In the genomic region with DNA sequence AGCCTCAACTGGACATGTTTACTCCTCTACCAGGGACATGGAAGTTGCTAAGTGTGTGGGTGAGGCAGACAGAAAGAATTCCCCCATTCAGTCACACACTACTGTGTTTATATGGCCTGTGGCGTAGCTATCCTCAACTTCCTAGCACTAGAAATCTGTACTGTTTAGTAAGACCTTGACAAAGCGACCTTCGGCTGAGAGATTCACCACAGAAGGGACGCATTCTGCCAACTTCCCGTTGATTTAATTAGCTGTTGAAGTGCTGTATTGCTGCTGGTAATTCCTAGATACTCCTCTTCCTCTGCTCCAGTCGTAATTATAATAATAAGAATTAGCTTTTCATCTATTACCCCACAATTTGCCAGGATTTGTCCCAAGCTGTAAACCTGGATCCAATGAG, we compare ENCODE assay signal across 9 mouse cellular contexts. TPM values are rescaled to one million over a fixed set of nuclear protein-coding genes. Genes with fewer than 3 reads are reported as not detected.
DNase-seq lines count a peak whose midpoint lies in the region; ATAC-seq and TF ChIP-seq lines count a peak whose summit lies in the region.
"Had no signal": no experiment of that assay in that cellular context is flagged by ENCODE, and none has a peak within 500 bp of the region (broad histone marks: within the 10 kb centered on the region; RNA-seq: fewer than 3 reads in every experiment).

No protein-coding gene starts in this region.

- H3K9ac ChIP-seq in heart, embryonic 11.5 days (ENCODE audit: low read depth, low read length): peak overlapping the region; percentile 90
- peak overlapping the region; percentile 83 for H3K9ac ChIP-seq in MEL (ENCODE audit: control insufficient read depth, low read depth, low read length, poor library complexity, severe bottlenecking)
- peak overlapping the region; percentile 67 for H3K9ac ChIP-seq in hindbrain, embryonic 11.5 days (ENCODE audit: low read depth, low read length)

- peaks cover 76% of the 10 kb centered on the region for H3K4me1 ChIP-seq in heart, embryonic 11.5 days (ENCODE audit: control insufficient read depth, insufficient read depth, low read length)
- H3K4me1 ChIP-seq in MEL (ENCODE audit: control insufficient read depth in 1 of 2, insufficient read depth in 2 of 2, low read length in 2 of 2): peaks cover 28 to 49% of the 10 kb centered on the region in 2 experiments
- H3K4me1 ChIP-seq in hindbrain, embryonic 11.5 days (replicated peaks; ENCODE audit: control insufficient read depth, insufficient read depth, low read length): peaks cover 49% of the 10 kb centered on the region

- no peak for TF ChIP-seq EP300 in MEL (IDR thresholded peaks at IDR 0.05; ENCODE audit: low read depth in 1 of 2, low read length in 2 of 2)

- 0 out of 2 replicates have a peak, but pooled peaks cover 5% of the 10 kb centered on the region for H3K36me3 ChIP-seq in heart, embryonic 11.5 days (ENCODE audit: control insufficient read depth, insufficient read depth, low read length)
- H3K36me3 ChIP-seq in MEL (ENCODE audit: control insufficient read depth in 1 of 2, insufficient read depth in 2 of 2, low read length in 2 of 2): peaks cover 0 to 39% of the 10 kb centered on the region in 2 experiments; a peak in 2 of 4 replicates
- no peaks in the 10 kb centered on the region; the same call in 1 of the 2 replicates for H3K36me3 ChIP-seq in hindbrain, embryonic 11.5 days (ENCODE audit: control insufficient read depth, insufficient read depth, low read length)

- WGBS in heart, embryonic 11.5 days (ENCODE audit: insufficient replicate concordance): 38% methylated on average over 6 of the region's 6 CpGs
- WGBS in hindbrain, embryonic 11.5 days: 48% methylated on average over 6 of the region's 6 CpGs

- no peak for TF ChIP-seq RAD21 in MEL (IDR thresholded peaks at IDR 0.05; ENCODE audit: low read depth, low read length)

- H3K4me2 ChIP-seq in heart, embryonic 11.5 days: peak overlapping the region; percentile 97
- peak overlapping the region; percentile 72 for H3K4me2 ChIP-seq in hindbrain, embryonic 11.5 days (replicated peaks; ENCODE audit: low read depth, low read length)

- no peak for ATAC-seq in heart, embryonic 11.5 days (replicated peaks; ENCODE audit: insufficient number of reproducible peaks, low FRiP score, low TSS enrichment)
- ATAC-seq in hindbrain, embryonic 11.5 days (ENCODE audit: low FRiP score): no peak
- ATAC-seq in erythroid progenitor cell, adult 5-6 weeks (replicated peaks; ENCODE audit: low FRiP score, poor library complexity, severe bottlenecking): no peak

- H3K79me2 ChIP-seq in MEL (ENCODE audit: control insufficient read depth, insufficient read depth, low read length, poor library complexity): peaks cover 91% of the 10 kb centered on the region

- DNase-seq in heart, adult 9 months (ENCODE audit: low spot score in 2 of 2): no peak
- DNase-seq in MEL (ENCODE audit: low read depth, low spot score): peak; percentile 56
- DNase-seq in hindbrain, embryonic 11.5 days (ENCODE audit: low spot score): peak; percentile 31
- DNase-seq in lung, postnatal 10 days: peak; percentile 39
- no peak for DNase-seq in urinary bladder, adult 2 months (ENCODE audit: low spot score)
- no peak for DNase-seq in layer of hippocampus, postnatal 10 days (ENCODE audit: low spot score in 2 of 2)
- DNase-seq: cerebellum, adult 11 months had no signal

- TF ChIP-seq POLR2A in MEL (IDR thresholded peaks at IDR 0.05; ENCODE audit: control insufficient read depth in 1 of 2, insufficient read depth in 1 of 2, low read depth in 1 of 2, low read length in 2 of 2, poor library complexity in 1 of 2): no peak

- no peaks in the 10 kb centered on the region for H3K27me3 ChIP-seq in heart, embryonic 11.5 days (ENCODE audit: control insufficient read depth, insufficient read depth, low read length)
- no peaks in the 10 kb centered on the region for H3K27me3 ChIP-seq in MEL (ENCODE audit: control insufficient read depth in 1 of 2, insufficient read depth in 2 of 2, low read length in 2 of 2)
- no peaks in the 10 kb centered on the region for H3K27me3 ChIP-seq in hindbrain, embryonic 11.5 days (ENCODE audit: control insufficient read depth, insufficient read depth, low read length)

- no peaks in the 10 kb centered on the region for H3K9me3 ChIP-seq in heart, embryonic 11.5 days (replicated peaks; ENCODE audit: control insufficient read depth, low read length)
- H3K9me3 ChIP-seq in MEL (replicated peaks; ENCODE audit: insufficient read depth, low read length): no peaks in the 10 kb centered on the region
- no peaks in the 10 kb centered on the region for H3K9me3 ChIP-seq in hindbrain, embryonic 11.5 days (ENCODE audit: control insufficient read depth, low read length)

- no peak for TF ChIP-seq CTCF in MEL (IDR thresholded peaks at IDR 0.05 in 2 of 3, conservative IDR thresholded peaks at IDR 0.05 in 1 of 3; ENCODE audit: control insufficient read depth in 1 of 3, insufficient read depth in 1 of 3, low read depth in 2 of 3, low read length in 3 of 3, poor library complexity in 1 of 3, severe bottlenecking in 1 of 3)

- peak overlapping the region; percentile 69 for H3K27ac ChIP-seq in heart, embryonic 11.5 days (ENCODE audit: low read depth, low read length)
- peak overlapping the region; percentile 79 for H3K27ac ChIP-seq in MEL (ENCODE audit: control insufficient read depth, low read depth, low read length)
- no peak overlapping the region for H3K27ac ChIP-seq in hindbrain, embryonic 11.5 days (ENCODE audit: low read depth, low read length)

- H3K4me3 ChIP-seq in heart, embryonic 11.5 days (ENCODE audit: low read depth, low read length): peak overlapping the region; percentile 88
- H3K4me3 ChIP-seq in MEL (ENCODE audit: control insufficient read depth in 1 of 2, insufficient read depth in 1 of 2, low read depth in 2 of 2, low read length in 2 of 2): peak overlapping the region; percentile 64 to 83
- peak overlapping the region; percentile 60 for H3K4me3 ChIP-seq in hindbrain, embryonic 11.5 days (ENCODE audit: low read depth, low read length)

TF ChIP-seq in MEL, 35 proteins besides CTCF, POLR2A, EP300 and RAD21:
- no peak for TF ChIP-seq SMC3 (IDR thresholded peaks at IDR 0.05; ENCODE audit: low read depth, low read length)
- no peak for TF ChIP-seq JUND (IDR thresholded peaks at IDR 0.05; ENCODE audit: low read depth, low read length)
- no peak for TF ChIP-seq MYC (IDR thresholded peaks at IDR 0.05; ENCODE audit: low read depth, low read length)

RNA-seq across cellular contexts. Expression of gene Irs2, which starts 5.4 kb away (rescaled TPM):
- polyA plus RNA-seq in heart, embryonic 11.5 days (2014; fragmentation: Nextera tagmentation; extraction: Ambion mirVana): 4.4 and 5.0 TPM in 2 replicates
- total RNA-seq in MEL (2012; rRNA removed): 12.4 and 16.4 TPM in 2 replicates
- polyA plus RNA-seq in MEL (2012; ENCODE audit: insufficient read depth in 1 of 2, insufficient read length in 2 of 2, low read depth in 1 of 2, low replicate concordance in 2 of 2, missing spikeins in 1 of 2): 10 to 100 TPM in 1 of 2 experiments, not detected in 1; 23.1 TPM
- 5.6 and 6.1 TPM in 2 replicates for polyA plus RNA-seq in hindbrain, embryonic 11.5 days (2014; fragmentation: Nextera tagmentation; extraction: Ambion mirVana)
- 8.5 and 13.4 TPM in 2 replicates for polyA plus RNA-seq in urinary bladder, adult 2 months (2012; rRNA removed)
- 10 to 100 TPM; 44.9 to 54.0 TPM for total RNA-seq in layer of hippocampus, postnatal 10 days (2021)
- 13.4 and 14.1 TPM in 2 replicates for total RNA-seq in erythroid progenitor cell, adult 5-6 weeks (2015; ENCODE audit: low replicate concordance)
- 6.8 and 9.2 TPM in 2 replicates for total RNA-seq in erythroid progenitor cell, adult 5-6 weeks (2017; ENCODE audit: low replicate concordance)

Comparison
In these comparisons a context has a peak if more than half of its experiments do, and no peak if none do; other contexts are left out.
1. DNase-seq: peak in MEL (single experiment), hindbrain, embryonic 11.5 days (single experiment) and lung, postnatal 10 days (single experiment); none in heart, adult 9 months (0 of 2), urinary bladder, adult 2 months (single experiment) and layer of hippocampus, postnatal 10 days (0 of 2).
2. Peak in every context shown above with its lines, with median percentiles within 50 percentile points of each other: H3K4me3 ChIP-seq and H3K9ac ChIP-seq.